Mouse (Mus musculus) CD4-positive, CD25-positive, alpha-beta regulatory T cell, adult 2 months (primary cell): ENCODE data around the gene St5.

Source experiments
- DNase-seq: peaks from one replicate; pipeline ENCODE4 v3.0.0-alpha.2; 2012; ENCODE audit warnings: low read depth, low spot score

St5 gene

DNA sequence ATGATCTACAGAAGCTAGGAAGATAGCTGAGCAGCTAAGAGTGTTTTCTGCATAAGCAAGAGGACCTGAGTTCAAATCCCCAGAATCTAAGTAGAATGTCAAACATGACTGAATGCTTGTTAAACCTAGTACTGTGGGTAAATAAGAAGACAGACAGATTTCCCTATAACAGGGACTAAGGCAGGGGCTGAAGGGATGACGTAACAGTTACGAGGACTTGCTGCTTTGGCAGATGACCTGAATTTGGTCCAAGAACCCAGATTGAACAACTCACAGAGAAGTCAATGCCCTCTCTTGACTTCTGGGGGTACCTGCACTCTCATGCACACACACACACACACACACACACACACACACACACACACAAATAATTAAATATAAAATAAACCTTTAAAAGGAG lies 93.1 kb downstream of the St5 start:
- no peak for DNase-seq

DNA sequence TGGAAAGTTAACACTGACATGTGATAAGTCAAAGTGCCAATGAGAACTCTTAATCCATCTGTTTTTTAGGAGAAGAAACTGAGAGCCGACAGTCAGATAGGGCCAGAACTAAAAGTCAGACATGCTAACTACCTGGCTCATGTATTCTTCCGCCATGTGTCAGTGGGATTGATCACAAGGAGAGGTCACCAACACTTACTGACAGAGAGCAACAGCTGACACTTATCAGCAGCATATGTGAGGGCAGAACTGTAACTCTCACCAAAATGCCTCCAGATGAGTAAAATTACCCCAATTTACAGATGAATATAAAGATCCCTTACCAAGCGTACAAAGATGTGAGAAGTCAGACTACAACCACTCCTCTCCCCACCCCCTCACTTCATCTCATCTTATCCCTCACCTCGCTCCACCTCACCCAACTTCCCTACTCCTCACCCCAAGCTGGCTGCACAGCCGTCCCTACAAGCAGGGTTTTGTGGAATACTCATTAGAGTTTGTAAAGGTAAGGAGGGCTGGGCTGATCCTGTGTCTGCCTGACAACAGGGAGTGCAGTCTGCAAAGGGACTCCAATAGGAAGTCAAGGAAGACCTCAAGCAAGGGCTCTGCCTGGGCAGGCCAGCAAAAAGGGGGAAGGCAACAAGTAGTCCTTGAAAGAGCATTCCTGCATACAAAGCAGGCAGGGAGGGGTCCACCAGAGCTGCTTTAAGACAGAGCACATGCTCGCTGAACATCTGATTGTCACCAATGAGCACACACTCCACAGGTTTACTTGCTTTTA lies 93.7 kb downstream of the St5 start:
- DNase-seq, result no peak

DNA sequence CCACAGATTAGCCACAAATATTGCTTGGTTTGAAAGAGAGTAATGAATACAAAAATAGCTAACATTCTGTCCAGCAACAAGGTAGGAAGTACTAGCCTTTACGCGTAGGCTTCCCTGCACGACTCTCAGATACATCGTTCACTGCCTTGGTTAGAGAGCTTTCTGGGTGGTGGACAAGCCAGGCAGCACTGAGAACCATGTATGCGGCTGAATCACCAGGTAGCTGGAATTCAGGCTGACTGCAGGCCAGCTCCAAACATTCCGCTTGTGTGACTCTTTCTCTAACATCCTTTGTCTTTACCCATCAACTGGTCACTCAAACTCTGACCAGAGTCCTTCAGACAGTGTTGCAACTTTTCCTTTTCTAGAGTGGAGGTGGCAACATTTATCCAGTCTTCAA lies 94.6 kb downstream of the St5 start:
- no peak for DNase-seq

GRCm38 (mm10) chr7:109606994-109607610 lies 96.3 kb downstream of the St5 start:
- no peak for DNase-seq

- DNase-seq, result no peak
Observed at GRCm38 (mm10) chr7:109602562-109602961, 100.8 kb downstream of the St5 start.

- DNase-seq, result no peak
Observed at GRCm38 (mm10) chr7:109602022-109602421, 101.4 kb downstream of the St5 start.

GRCm38 (mm10) chr7:109600702-109601101 lies 102.7 kb downstream of the St5 start:
- no peak for DNase-seq

DNA sequence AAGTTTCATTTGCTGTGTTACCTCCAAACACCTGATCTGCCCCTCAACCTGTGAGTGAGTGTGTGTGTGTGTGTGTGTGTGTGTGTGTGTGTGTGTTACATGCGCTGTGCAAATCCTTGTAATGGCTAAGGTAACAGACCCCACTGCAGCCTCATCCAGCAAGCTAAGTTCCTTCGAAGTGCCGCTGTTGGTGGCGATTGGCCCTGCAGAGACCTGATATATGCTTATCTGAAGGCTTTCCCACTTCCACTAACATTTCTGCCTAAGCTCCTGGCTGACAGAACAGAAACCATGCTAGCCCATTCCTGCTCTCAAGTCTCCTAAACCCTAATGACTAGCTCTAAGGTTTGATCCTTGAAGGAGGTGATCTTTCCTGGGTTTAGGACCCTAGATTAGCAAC lies 103.4 kb downstream of the St5 start:
- no peak for DNase-seq

- no peak for DNase-seq
Observed at GRCm38 (mm10) chr7:109594845-109595531, 108.4 kb downstream of the St5 start.

- DNase-seq, result no peak
Observed at GRCm38 (mm10) chr7:109593992-109594391, 109.4 kb downstream of the St5 start.

GRCm38 (mm10) chr7:109592184-109592583 lies 111.2 kb downstream of the St5 start:
- DNase-seq, result no peak

DNA sequence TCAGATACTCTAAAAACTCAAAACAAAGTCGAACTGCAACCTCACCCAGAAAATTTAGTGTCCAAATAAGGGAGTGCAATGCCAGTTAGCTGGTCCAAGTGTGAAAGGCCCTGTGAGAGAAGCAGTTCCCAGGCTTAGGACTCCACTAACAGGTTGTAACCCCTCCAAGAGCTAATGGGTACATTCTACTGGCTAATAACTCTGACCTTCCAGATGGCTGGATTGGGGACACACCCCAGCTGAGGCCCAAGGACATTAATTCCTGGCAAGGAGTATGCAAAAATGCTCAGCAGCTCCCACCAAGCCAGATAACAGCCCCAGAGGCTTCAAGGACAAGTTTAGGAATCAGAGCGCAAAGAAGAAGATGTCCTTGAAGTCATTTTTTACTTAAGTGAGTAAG lies 112.8 kb downstream of the St5 start:
- no peak for DNase-seq

DNA sequence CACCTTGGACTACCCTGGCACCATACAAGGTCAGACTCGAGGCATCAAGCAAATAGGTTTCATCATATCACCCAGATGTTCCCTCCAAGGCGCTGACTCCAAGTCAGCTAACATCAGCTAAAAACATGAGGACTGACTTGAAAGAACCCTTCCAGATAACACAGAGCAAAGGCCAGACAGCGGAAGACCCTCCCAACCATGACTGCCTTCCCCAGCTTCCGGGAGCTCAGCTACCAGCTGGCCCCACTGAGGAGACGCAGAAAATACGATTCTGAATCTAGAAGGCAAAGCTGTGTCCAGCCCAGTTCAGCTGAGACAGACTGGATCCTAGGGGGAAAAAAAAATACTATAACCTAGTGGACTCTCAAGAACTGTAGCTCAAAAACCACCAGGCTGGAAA lies 114.4 kb downstream of the St5 start:
- no peak for DNase-seq

GRCm38 (mm10) chr7:109588145-109588544 lies 115.3 kb downstream of the St5 start:
- peak; percentile 2 for DNase-seq

DNA sequence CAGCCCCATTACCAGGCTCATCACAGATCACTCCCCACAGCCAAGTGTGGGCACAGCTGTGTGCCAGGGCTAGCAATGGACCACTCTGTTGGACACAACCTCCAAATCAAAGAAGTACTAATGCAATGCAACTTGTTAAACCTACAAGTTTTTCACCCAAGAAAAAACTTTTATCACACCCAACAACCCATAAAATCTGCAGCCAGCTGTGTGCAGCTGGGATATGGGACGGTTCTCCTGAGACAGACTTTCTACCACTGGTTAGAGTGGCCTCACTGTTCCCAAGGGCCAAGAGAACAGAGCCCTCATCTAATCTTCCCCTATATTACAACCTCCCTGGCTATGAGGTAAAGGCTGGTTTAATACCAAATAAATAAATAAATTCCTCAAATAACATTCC lies 118.9 kb downstream of the St5 start:
- DNase-seq, result no peak

DNA sequence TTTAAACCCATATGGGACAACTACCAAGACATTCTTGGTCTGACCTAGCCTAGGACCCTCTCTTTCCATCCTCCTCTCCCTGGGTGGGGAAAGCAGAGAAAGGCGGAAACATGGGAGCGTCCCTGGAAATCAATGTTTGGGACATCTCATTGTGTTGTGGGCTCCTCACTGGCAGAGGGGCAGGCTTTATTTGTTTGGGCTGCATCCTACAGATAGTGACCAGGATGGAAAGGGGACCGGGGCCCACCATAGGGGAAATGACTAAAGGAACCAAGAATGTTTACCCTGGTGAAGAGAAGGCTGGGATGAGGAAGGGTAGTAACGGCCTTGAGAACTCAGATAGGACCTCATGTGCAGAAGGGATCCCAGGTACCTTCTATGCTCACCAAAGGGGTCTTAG lies 122.9 kb downstream of the St5 start:
- no peak for DNase-seq

DNA sequence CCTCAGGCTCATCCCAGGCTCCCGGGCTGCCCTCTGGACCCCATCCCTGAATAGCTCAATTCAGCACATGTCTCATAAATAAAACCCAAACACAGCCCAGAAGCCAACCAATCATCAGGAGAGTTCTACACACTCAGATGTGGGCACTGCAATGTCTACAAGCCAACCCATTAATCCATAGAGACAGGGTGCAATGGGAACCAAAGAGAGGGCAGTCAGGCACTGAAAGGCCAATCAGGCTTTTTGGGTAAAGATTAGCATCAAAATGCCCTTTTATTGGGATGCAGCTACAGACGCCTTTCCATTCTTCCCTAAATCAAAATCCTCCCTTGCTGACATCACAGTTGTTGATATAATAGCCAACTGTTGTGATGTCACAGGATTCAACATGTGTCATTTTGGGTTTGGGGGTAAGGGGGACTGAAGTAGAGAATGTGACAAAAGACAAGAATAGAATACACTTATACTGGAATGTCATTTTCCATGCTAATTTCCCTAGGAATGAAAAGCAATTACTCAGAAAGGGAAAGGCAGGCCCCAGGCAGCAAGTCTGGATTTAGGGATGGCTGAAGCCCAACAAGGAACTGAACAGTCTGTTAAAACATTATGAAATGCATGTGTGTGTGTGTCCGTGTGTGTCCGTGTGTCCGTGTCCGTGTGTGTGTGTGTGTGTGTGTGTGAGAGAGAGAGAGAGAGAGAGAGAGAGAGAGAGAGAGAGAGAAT lies 123.7 kb downstream of the St5 start:
- no peak for DNase-seq

GRCm38 (mm10) chr7:109578880-109579584 lies 124.4 kb downstream of the St5 start:
- DNase-seq, result no peak

- DNase-seq, result no peak
Observed at GRCm38 (mm10) chr7:109576321-109577314, 126.8 kb downstream of the St5 start.

DNA sequence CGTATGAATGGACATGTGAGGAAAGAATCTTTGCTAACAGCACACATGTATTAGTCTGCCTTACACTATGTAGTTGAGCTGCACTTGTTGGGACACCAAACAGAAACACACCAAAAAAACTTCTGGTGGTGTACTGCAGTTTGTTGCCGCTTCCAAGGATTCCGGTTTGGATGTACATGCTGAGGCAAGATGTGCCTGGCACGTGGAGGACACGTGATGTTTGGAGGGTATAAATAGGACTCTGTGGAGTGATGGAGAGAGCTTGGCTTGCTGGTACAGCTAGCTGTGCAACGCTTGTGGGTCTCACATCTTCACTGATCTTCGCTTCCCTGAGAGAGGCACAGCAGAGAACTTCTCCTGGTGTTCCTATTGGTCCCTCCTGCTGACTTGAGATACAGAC lies 129.2 kb downstream of the St5 start:
- no peak for DNase-seq
